Mouse (Mus musculus): ENCODE results near the gene Hddc3.
"Not testable (repeated sequence)": the region's sequence is repeated elsewhere in the genome, so short reads cannot be mapped to it uniquely, and the experiment has no call there.

The Hddc3 gene

GRCm38 (mm10) chr7:80342858-80343257, at the start of gene Hddc3:
Gene Hddc3 (plus strand): TSS chr7:80343104.
- DNase-seq: peak; percentile 94 to 96

- peak; percentile 99 for DNase-seq
Observed at GRCm38 (mm10) chr7:80294062-80294763, 48.7 kb upstream of the Hddc3 start, which contains the start of gene Prc1. Gene Prc1 (plus strand): TSS chr7:80294450.

- peak in 1 of 2 experiments; percentile 39 for DNase-seq
Observed at GRCm38 (mm10) chr7:80294764-80295648, 47.9 kb upstream of the Hddc3 start.

- DNase-seq: no peak
Observed at GRCm38 (mm10) chr7:80296462-80296861, 46.4 kb upstream of the Hddc3 start.

- DNase-seq: no peak
Observed at GRCm38 (mm10) chr7:80297041-80297440, 45.9 kb upstream of the Hddc3 start.

GRCm38 (mm10) chr7:80298754-80299153, 44.1 kb upstream of the Hddc3 start:
- no peak for DNase-seq

GRCm38 (mm10) chr7:80299568-80299967, 43.3 kb upstream of the Hddc3 start:
- no peak for DNase-seq

- DNase-seq: no peak
Observed at GRCm38 (mm10) chr7:80301522-80301921, 41.4 kb upstream of the Hddc3 start.

GRCm38 (mm10) chr7:80307766-80308165, 35.1 kb upstream of the Hddc3 start:
- no peak for DNase-seq

- DNase-seq: no peak
Observed at GRCm38 (mm10) chr7:80310771-80311170, 32.1 kb upstream of the Hddc3 start.

GRCm38 (mm10) chr7:80315733-80316132, 27.2 kb upstream of the Hddc3 start:
- no peak for DNase-seq

- DNase-seq: no peak
Observed at GRCm38 (mm10) chr7:80317439-80318115, 25.3 kb upstream of the Hddc3 start.

- no peak for DNase-seq
Observed at GRCm38 (mm10) chr7:80318670-80319069, 24.2 kb upstream of the Hddc3 start.

- no peak for DNase-seq
Observed at GRCm38 (mm10) chr7:80319846-80320496, 22.9 kb upstream of the Hddc3 start.

- DNase-seq: no peak
Observed at GRCm38 (mm10) chr7:80323336-80323735, 19.6 kb upstream of the Hddc3 start.

GRCm38 (mm10) chr7:80324043-80324815, 18.7 kb upstream of the Hddc3 start, which contains the start of gene Rccd1:
Gene Rccd1 (minus strand): TSS chr7:80324454.
- peak; percentile 90 for DNase-seq

- DNase-seq: not testable (repeated sequence)
Observed at GRCm38 (mm10) chr7:80324816-80325119, 18.1 kb upstream of the Hddc3 start.

- DNase-seq: no peak
Observed at GRCm38 (mm10) chr7:80325292-80325868, 17.5 kb upstream of the Hddc3 start.

- no peak for DNase-seq
Observed at GRCm38 (mm10) chr7:80326076-80326475, 16.8 kb upstream of the Hddc3 start.

GRCm38 (mm10) chr7:80330278-80330677, 12.6 kb upstream of the Hddc3 start:
- no peak for DNase-seq

GRCm38 (mm10) chr7:80331433-80331832, 11.5 kb upstream of the Hddc3 start:
- DNase-seq: no peak

- no peak for DNase-seq
Observed at GRCm38 (mm10) chr7:80334848-80335247, 8.1 kb upstream of the Hddc3 start.

Measured in thymus, postnatal 36 days (tissue).